Mouse (Mus musculus): ENCODE measurements around the gene 9130019O22Rik.

DNA sequence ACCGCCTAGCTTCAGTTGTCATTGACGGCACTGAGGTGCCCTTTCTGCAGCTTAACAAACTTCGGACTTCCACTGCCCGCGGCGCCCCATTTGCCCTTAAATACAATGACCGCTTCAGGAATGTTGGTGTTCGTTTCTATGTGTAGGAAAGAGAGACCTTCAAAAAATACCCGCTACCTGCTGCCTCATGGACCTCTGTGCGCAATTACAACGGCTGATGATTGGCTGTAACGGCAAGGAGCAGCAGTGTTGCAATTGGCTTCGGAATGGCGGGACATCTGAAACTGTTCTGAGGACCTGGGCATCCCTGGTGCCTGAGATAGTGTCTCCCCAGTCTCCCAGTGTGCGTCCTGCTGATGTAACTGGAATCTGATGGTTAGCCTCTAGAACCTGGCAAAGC is 35.3 kb upstream of the 9130019O22Rik start:
- TF ChIP-seq CTCF (IDR thresholded peaks at IDR 0.05; ENCODE audit: control insufficient read depth, insufficient read depth, low read length) (no peak), POLR2A (IDR thresholded peaks at IDR 0.05; ENCODE audit: borderline replicate concordance, control insufficient read depth, low read depth, low read length) (no peak)
